Mouse (Mus musculus): ENCODE data around the gene Hc. TPM values are rescaled to one million over a fixed set of nuclear protein-coding genes. Genes with fewer than 3 reads are reported as not detected.

Gene Hc
- polyA plus RNA-seq, 1 experiment from 2014 or later: 0.17 TPM

- Histone ChIP-seq H3K36me3 (ENCODE audit: control insufficient read depth, insufficient read depth, low read length) (no peaks in the 10 kb centered on the region), H3K4me2 (no peak overlapping the region), H3K9ac (ENCODE audit: low read depth, low read length) (no peak overlapping the region), H3K27ac (ENCODE audit: low read depth, low read length) (no peak overlapping the region), H3K9me3 (replicated peaks; ENCODE audit: control insufficient read depth, low read length) (no peaks in the 10 kb centered on the region), H3K27me3 (ENCODE audit: control insufficient read depth, insufficient read depth, low read length) (peaks cover 15% of the 10 kb centered on the region), H3K4me3 (ENCODE audit: low read depth, low read length) (no peak overlapping the region), H3K4me1 (ENCODE audit: control insufficient read depth, insufficient read depth, low read length) (no peaks in the 10 kb centered on the region)
- 24% methylated on average over 9 of the region's 9 CpGs for WGBS (ENCODE audit: insufficient replicate concordance)
- ATAC-seq (replicated peaks; ENCODE audit: insufficient number of reproducible peaks, low FRiP score, low TSS enrichment): no peak
These were observed 68.2 kb downstream of the Hc start for GRCm38 (mm10) chr2:34992729-34993695.

- Histone ChIP-seq H3K4me3 (ENCODE audit: low read depth, low read length) (no peak overlapping the region), H3K27me3 (ENCODE audit: control insufficient read depth, insufficient read depth, low read length) (peaks cover 15% of the 10 kb centered on the region), H3K9ac (ENCODE audit: low read depth, low read length) (no peak overlapping the region), H3K4me1 (ENCODE audit: control insufficient read depth, insufficient read depth, low read length) (no peaks in the 10 kb centered on the region), H3K36me3 (ENCODE audit: control insufficient read depth, insufficient read depth, low read length) (no peaks in the 10 kb centered on the region), H3K27ac (ENCODE audit: low read depth, low read length) (no peak overlapping the region), H3K4me2 (no peak overlapping the region), H3K9me3 (replicated peaks; ENCODE audit: control insufficient read depth, low read length) (no peaks in the 10 kb centered on the region)
- WGBS (ENCODE audit: insufficient replicate concordance): 80% methylated on average over 3 of the region's 3 CpGs
- ATAC-seq (replicated peaks; ENCODE audit: insufficient number of reproducible peaks, low FRiP score, low TSS enrichment): no peak
These were observed 69.3 kb downstream of the Hc start for GRCm38 (mm10) chr2:34991966-34992365.

GRCm38 (mm10) chr2:34989749-34990148, 71.5 kb downstream of the Hc start:
- no peak overlapping the region for H3K27ac ChIP-seq (ENCODE audit: low read depth, low read length)
- H3K4me2 ChIP-seq: no peak overlapping the region
- no peaks in the 10 kb centered on the region for H3K36me3 ChIP-seq (ENCODE audit: control insufficient read depth, insufficient read depth, low read length)
- H3K4me1 ChIP-seq (ENCODE audit: control insufficient read depth, insufficient read depth, low read length): no peaks in the 10 kb centered on the region
- 83% methylated on average over 1 of the region's 1 CpGs for WGBS (ENCODE audit: insufficient replicate concordance)
- H3K9me3 ChIP-seq (replicated peaks; ENCODE audit: control insufficient read depth, low read length): no peaks in the 10 kb centered on the region
- no peak overlapping the region for H3K9ac ChIP-seq (ENCODE audit: low read depth, low read length)
- H3K27me3 ChIP-seq (ENCODE audit: control insufficient read depth, insufficient read depth, low read length): peaks cover 15% of the 10 kb centered on the region
- H3K4me3 ChIP-seq (ENCODE audit: low read depth, low read length): no peak overlapping the region
- no peak for ATAC-seq (replicated peaks; ENCODE audit: insufficient number of reproducible peaks, low FRiP score, low TSS enrichment)

GRCm38 (mm10) chr2:34987595-34987994, 73.6 kb downstream of the Hc start:
- no peaks in the 10 kb centered on the region for H3K4me1 ChIP-seq (ENCODE audit: control insufficient read depth, insufficient read depth, low read length)
- H3K27me3 ChIP-seq (ENCODE audit: control insufficient read depth, insufficient read depth, low read length): peaks cover 5% of the 10 kb centered on the region
- no peak overlapping the region for H3K27ac ChIP-seq (ENCODE audit: low read depth, low read length)
- H3K36me3 ChIP-seq (ENCODE audit: control insufficient read depth, insufficient read depth, low read length): no peaks in the 10 kb centered on the region
- H3K4me3 ChIP-seq (ENCODE audit: low read depth, low read length): no peak overlapping the region
- no peak for ATAC-seq (replicated peaks; ENCODE audit: insufficient number of reproducible peaks, low FRiP score, low TSS enrichment)
- WGBS (ENCODE audit: insufficient replicate concordance): 79% methylated on average over 1 of the region's 1 CpGs
- no peak overlapping the region for H3K9ac ChIP-seq (ENCODE audit: low read depth, low read length)
- no peak overlapping the region for H3K4me2 ChIP-seq
- H3K9me3 ChIP-seq (replicated peaks; ENCODE audit: control insufficient read depth, low read length): no peaks in the 10 kb centered on the region

- Histone ChIP-seq H3K36me3 (ENCODE audit: control insufficient read depth, insufficient read depth, low read length) (no peaks in the 10 kb centered on the region), H3K27me3 (ENCODE audit: control insufficient read depth, insufficient read depth, low read length) (no peaks in the 10 kb centered on the region), H3K4me2 (no peak overlapping the region), H3K27ac (ENCODE audit: low read depth, low read length) (no peak overlapping the region), H3K4me1 (ENCODE audit: control insufficient read depth, insufficient read depth, low read length) (0 out of 2 replicates have a peak, but pooled peaks cover 2% of the 10 kb centered on the region), H3K9me3 (replicated peaks; ENCODE audit: control insufficient read depth, low read length) (no peaks in the 10 kb centered on the region), H3K4me3 (ENCODE audit: low read depth, low read length) (no peak overlapping the region), H3K9ac (ENCODE audit: low read depth, low read length) (no peak overlapping the region)
- no peak for ATAC-seq (replicated peaks; ENCODE audit: insufficient number of reproducible peaks, low FRiP score, low TSS enrichment)
- WGBS (ENCODE audit: insufficient replicate concordance): 77% methylated on average over 8 of the region's 8 CpGs
These were observed 76.4 kb downstream of the Hc start for GRCm38 (mm10) chr2:34984885-34985284.

GRCm38 (mm10) chr2:34982906-34983698, 78.1 kb downstream of the Hc start:
- no peak for ATAC-seq (replicated peaks; ENCODE audit: insufficient number of reproducible peaks, low FRiP score, low TSS enrichment)
- Histone ChIP-seq H3K4me2 (no peak overlapping the region), H3K9me3 (replicated peaks; ENCODE audit: control insufficient read depth, low read length) (no peaks in the 10 kb centered on the region), H3K4me3 (ENCODE audit: low read depth, low read length) (no peak overlapping the region), H3K27ac (ENCODE audit: low read depth, low read length) (no peak overlapping the region), H3K36me3 (ENCODE audit: control insufficient read depth, insufficient read depth, low read length) (no peaks in the 10 kb centered on the region), H3K4me1 (ENCODE audit: control insufficient read depth, insufficient read depth, low read length) (0 out of 2 replicates have a peak, but pooled peaks cover 2% of the 10 kb centered on the region), H3K27me3 (ENCODE audit: control insufficient read depth, insufficient read depth, low read length) (no peaks in the 10 kb centered on the region), H3K9ac (ENCODE audit: low read depth, low read length) (no peak overlapping the region)
- WGBS (ENCODE audit: insufficient replicate concordance): 55% methylated on average over 11 of the region's 11 CpGs

- WGBS (ENCODE audit: insufficient replicate concordance): 63% methylated on average over 14 of the region's 14 CpGs
- H3K36me3 ChIP-seq (ENCODE audit: control insufficient read depth, insufficient read depth, low read length): no peaks in the 10 kb centered on the region
- no peaks in the 10 kb centered on the region for H3K27me3 ChIP-seq (ENCODE audit: control insufficient read depth, insufficient read depth, low read length)
- H3K9me3 ChIP-seq (replicated peaks; ENCODE audit: control insufficient read depth, low read length): no peaks in the 10 kb centered on the region
- H3K27ac ChIP-seq (ENCODE audit: low read depth, low read length): no peak overlapping the region
- H3K4me2 ChIP-seq: no peak overlapping the region
- H3K9ac ChIP-seq (ENCODE audit: low read depth, low read length): no peak overlapping the region
- H3K4me3 ChIP-seq (ENCODE audit: low read depth, low read length): no peak overlapping the region
- H3K4me1 ChIP-seq (ENCODE audit: control insufficient read depth, insufficient read depth, low read length): 0 out of 2 replicates have a peak, but pooled peaks cover 2% of the 10 kb centered on the region
- no peak for ATAC-seq (replicated peaks; ENCODE audit: insufficient number of reproducible peaks, low FRiP score, low TSS enrichment)
These were observed 79.0 kb downstream of the Hc start for GRCm38 (mm10) chr2:34982096-34982724.

GRCm38 (mm10) chr2:34979459-34980011, 81.7 kb downstream of the Hc start:
- H3K9ac ChIP-seq (ENCODE audit: low read depth, low read length): no peak overlapping the region
- H3K4me3 ChIP-seq (ENCODE audit: low read depth, low read length): no peak overlapping the region
- 77% methylated on average over 3 of the region's 3 CpGs for WGBS (ENCODE audit: insufficient replicate concordance)
- no peak overlapping the region for H3K4me2 ChIP-seq
- H3K36me3 ChIP-seq (ENCODE audit: control insufficient read depth, insufficient read depth, low read length): no peaks in the 10 kb centered on the region
- no peak for ATAC-seq (replicated peaks; ENCODE audit: insufficient number of reproducible peaks, low FRiP score, low TSS enrichment)
- H3K9me3 ChIP-seq (replicated peaks; ENCODE audit: control insufficient read depth, low read length): peaks cover 3% of the 10 kb centered on the region; the same call in 1 of the 2 replicates
- no peak overlapping the region for H3K27ac ChIP-seq (ENCODE audit: low read depth, low read length)
- H3K27me3 ChIP-seq (ENCODE audit: control insufficient read depth, insufficient read depth, low read length): no peaks in the 10 kb centered on the region
- 0 out of 2 replicates have a peak, but pooled peaks cover 2% of the 10 kb centered on the region for H3K4me1 ChIP-seq (ENCODE audit: control insufficient read depth, insufficient read depth, low read length)

Data from heart, embryonic 11.5 days (tissue).